Mouse (Mus musculus): ENCODE measurements at regions not wholly inside any gene's neighbourhood (a gene's known extent, or its start where the extent isn't known, plus 50 kb on each side); places are given as distances from the start of the nearest gene placed in this dataset.

GRCm38 (mm10) chr3:113919350-113920179, 110.8 kb upstream of the Col11a1 start:
- TF ChIP-seq CTCF (IDR thresholded peaks at IDR 0.05) (no peak), POLR2A (IDR thresholded peaks at IDR 0.05; ENCODE audit: insufficient read depth, low read depth, low read length) (no peak), EP300 (IDR thresholded peaks at IDR 0.05; ENCODE audit: insufficient read depth, low read depth, low read length) (no peak)
- intact Hi-C loops (cut with DNase I) = no loop called here
- H3K4me1 ChIP-seq (ENCODE audit: control insufficient read depth, insufficient read depth, low read length) = no peaks in the 10 kb centered on the region
- no peak overlapping the region for H3K27ac ChIP-seq
- H3K36me3 ChIP-seq (ENCODE audit: control insufficient read depth, insufficient read depth, low read length) = no peaks in the 10 kb centered on the region
- 51% methylated on average over 2 of the region's 2 CpGs for WGBS
- H3K79me2 ChIP-seq (replicated peaks; ENCODE audit: control insufficient read depth, insufficient read depth, low read length) = no peaks in the 10 kb centered on the region
- peak in 1 of 2 experiments; percentile 15 for DNase-seq
- H3K27me3 ChIP-seq (ENCODE audit: control insufficient read depth, insufficient read depth, low read length) = no peaks in the 10 kb centered on the region
- H3K9ac ChIP-seq (ENCODE audit: low read depth, low read length) = no peak overlapping the region
- no peak overlapping the region for H3K4me3 ChIP-seq

- no peak overlapping the region for H3K27ac ChIP-seq
- no peaks in the 10 kb centered on the region for H3K36me3 ChIP-seq (ENCODE audit: control insufficient read depth, insufficient read depth, low read length)
- intact Hi-C loops (cut with DNase I) = no loop called here
- no peaks in the 10 kb centered on the region for H3K27me3 ChIP-seq (ENCODE audit: control insufficient read depth, insufficient read depth, low read length)
- no peaks in the 10 kb centered on the region for H3K79me2 ChIP-seq (replicated peaks; ENCODE audit: control insufficient read depth, insufficient read depth, low read length)
- DNase-seq = no peak
- H3K4me3 ChIP-seq = no peak overlapping the region
- TF ChIP-seq POLR2A (IDR thresholded peaks at IDR 0.05; ENCODE audit: insufficient read depth, low read depth, low read length) (no peak), CTCF (IDR thresholded peaks at IDR 0.05) (no peak), EP300 (IDR thresholded peaks at IDR 0.05; ENCODE audit: insufficient read depth, low read depth, low read length) (no peak)
- WGBS = 56% methylated on average over 3 of the region's 3 CpGs
- no peak overlapping the region for H3K9ac ChIP-seq (ENCODE audit: low read depth, low read length)
- no peaks in the 10 kb centered on the region for H3K4me1 ChIP-seq (ENCODE audit: control insufficient read depth, insufficient read depth, low read length)
Observed at GRCm38 (mm10) chr3:113931553-113931952, 98.8 kb upstream of the Col11a1 start.

- WGBS = 68% methylated on average over 5 of the region's 5 CpGs
- TF ChIP-seq CTCF (IDR thresholded peaks at IDR 0.05) = no peak
- no peaks in the 10 kb centered on the region for H3K27me3 ChIP-seq (ENCODE audit: control insufficient read depth, insufficient read depth, low read length)
- no peak overlapping the region for H3K4me3 ChIP-seq
- no peak overlapping the region for H3K9ac ChIP-seq (ENCODE audit: low read depth, low read length)
- H3K36me3 ChIP-seq (ENCODE audit: control insufficient read depth, insufficient read depth, low read length) = no peaks in the 10 kb centered on the region
- no peak overlapping the region for H3K27ac ChIP-seq
- no peaks in the 10 kb centered on the region for H3K4me1 ChIP-seq (ENCODE audit: control insufficient read depth, insufficient read depth, low read length)
- intact Hi-C loops (cut with DNase I) = no loop called here
- no peak for DNase-seq
- H3K79me2 ChIP-seq (replicated peaks; ENCODE audit: control insufficient read depth, insufficient read depth, low read length) = no peaks in the 10 kb centered on the region
Observed at GRCm38 (mm10) chr3:113950501-113950900, 79.8 kb upstream of the Col11a1 start.

GRCm38 (mm10) chr3:113952468-113952867, 77.9 kb upstream of the Col11a1 start:
- DNase-seq = no peak
- 42% methylated on average over 2 of the region's 2 CpGs for WGBS
- no peaks in the 10 kb centered on the region for H3K4me1 ChIP-seq (ENCODE audit: control insufficient read depth, insufficient read depth, low read length)

GRCm38 (mm10) chr3:113953113-113953512, 77.2 kb upstream of the Col11a1 start:
- Histone ChIP-seq H3K4me3 (no peak overlapping the region), H3K79me2 (replicated peaks; ENCODE audit: control insufficient read depth, insufficient read depth, low read length) (no peaks in the 10 kb centered on the region), H3K27ac (no peak overlapping the region), H3K36me3 (ENCODE audit: control insufficient read depth, insufficient read depth, low read length) (no peaks in the 10 kb centered on the region), H3K27me3 (ENCODE audit: control insufficient read depth, insufficient read depth, low read length) (no peaks in the 10 kb centered on the region), H3K4me1 (ENCODE audit: control insufficient read depth, insufficient read depth, low read length) (no peaks in the 10 kb centered on the region), H3K9ac (ENCODE audit: low read depth, low read length) (no peak overlapping the region)
- 65% methylated on average over 1 of the region's 1 CpGs for WGBS
- DNase-seq = no peak
- no peak for TF ChIP-seq CTCF (IDR thresholded peaks at IDR 0.05)
- no peak for TF ChIP-seq POLR2A (IDR thresholded peaks at IDR 0.05; ENCODE audit: insufficient read depth, low read depth, low read length)
- no peak for TF ChIP-seq EP300 (IDR thresholded peaks at IDR 0.05; ENCODE audit: insufficient read depth, low read depth, low read length)
- intact Hi-C loops (cut with DNase I) = no loop called here

More at GRCm38 (mm10) chr3:113952468-113952867, 77.9 kb upstream of the Col11a1 start:
- Histone ChIP-seq H3K27ac (no peak overlapping the region), H3K9ac (ENCODE audit: low read depth, low read length) (no peak overlapping the region), H3K27me3 (ENCODE audit: control insufficient read depth, insufficient read depth, low read length) (no peaks in the 10 kb centered on the region), H3K79me2 (replicated peaks; ENCODE audit: control insufficient read depth, insufficient read depth, low read length) (no peaks in the 10 kb centered on the region), H3K4me3 (no peak overlapping the region), H3K36me3 (ENCODE audit: control insufficient read depth, insufficient read depth, low read length) (no peaks in the 10 kb centered on the region)
- TF ChIP-seq EP300 (IDR thresholded peaks at IDR 0.05; ENCODE audit: insufficient read depth, low read depth, low read length) = no peak
- TF ChIP-seq POLR2A (IDR thresholded peaks at IDR 0.05; ENCODE audit: insufficient read depth, low read depth, low read length) = no peak
- no peak for TF ChIP-seq CTCF (IDR thresholded peaks at IDR 0.05)
- intact Hi-C loops (cut with DNase I) = no loop called here

- H3K27ac ChIP-seq = no peak overlapping the region
- no peak overlapping the region for H3K9ac ChIP-seq (ENCODE audit: low read depth, low read length)
- no peaks in the 10 kb centered on the region for H3K36me3 ChIP-seq (ENCODE audit: control insufficient read depth, insufficient read depth, low read length)
- no peak overlapping the region for H3K4me3 ChIP-seq
- intact Hi-C loops (cut with DNase I) = no loop called here
- no peaks in the 10 kb centered on the region for H3K79me2 ChIP-seq (replicated peaks; ENCODE audit: control insufficient read depth, insufficient read depth, low read length)
- H3K4me1 ChIP-seq (ENCODE audit: control insufficient read depth, insufficient read depth, low read length) = no peaks in the 10 kb centered on the region
- DNase-seq = no peak
- TF ChIP-seq POLR2A (IDR thresholded peaks at IDR 0.05; ENCODE audit: insufficient read depth, low read depth, low read length) (no peak), EP300 (IDR thresholded peaks at IDR 0.05; ENCODE audit: insufficient read depth, low read depth, low read length) (no peak), CTCF (IDR thresholded peaks at IDR 0.05) (no peak)
- no peaks in the 10 kb centered on the region for H3K27me3 ChIP-seq (ENCODE audit: control insufficient read depth, insufficient read depth, low read length)
Observed at GRCm38 (mm10) chr3:113954486-113954885, 75.9 kb upstream of the Col11a1 start.

All from heart, adult 2 months (tissue).